16 mouse cellular contexts compared by ENCODE assay signal in genomic region chr11:26477037-26477739, GRCm38 (mm10).
"Had no signal": no experiment of that assay in that cellular context is flagged by ENCODE, and none has a peak within 500 bp of the region (broad histone marks: within the 10 kb centered on the region; RNA-seq: fewer than 3 reads in every experiment).

No protein-coding gene starts in this region.

- H3K36me3 ChIP-seq: neural tube, embryonic 13.5 days had no signal

- DNase-seq: kidney, adult 18-20 months; kidney, postnatal 10 days; kidney, postnatal 4 days; left cerebral cortex, postnatal 4 days; lung, postnatal 4 days; retina, postnatal 1 day; right cerebral cortex, postnatal 4 days; spleen, adult 18-20 months; thymus, adult 18-20 months; thymus, postnatal 14 days had no signal

- ATAC-seq: liver, embryonic 12.5 days; midbrain, embryonic 16.5 days had no signal

- H3K27ac ChIP-seq: layer of hippocampus, adult 2 months; limb, embryonic 13.5 days; liver, embryonic 12.5 days; midbrain, embryonic 10.5 days; neural tube, embryonic 13.5 days had no signal

- H3K9me3 ChIP-seq: limb, embryonic 13.5 days; liver, embryonic 12.5 days; midbrain, embryonic 10.5 days; neural tube, embryonic 13.5 days had no signal

- H3K4me3 ChIP-seq: layer of hippocampus, adult 2 months; limb, embryonic 13.5 days; liver, embryonic 12.5 days; midbrain, embryonic 10.5 days; neural tube, embryonic 13.5 days had no signal

- H3K4me2 ChIP-seq: limb, embryonic 13.5 days; liver, embryonic 12.5 days; neural tube, embryonic 13.5 days had no signal

- H3K27me3 ChIP-seq: limb, embryonic 13.5 days; liver, embryonic 12.5 days; neural tube, embryonic 13.5 days had no signal

- H3K4me1 ChIP-seq: liver, embryonic 12.5 days; midbrain, embryonic 10.5 days had no signal

- H3K9ac ChIP-seq: limb, embryonic 13.5 days; liver, embryonic 12.5 days; neural tube, embryonic 13.5 days had no signal
